Mouse (Mus musculus): ENCODE measurements at regions not wholly inside any gene's neighbourhood (a gene's known extent, or its start where the extent isn't known, plus 50 kb on each side); places are given as distances from the start of the nearest gene placed in this dataset.

- no peak for DNase-seq (ENCODE audit: low spot score in 2 of 2)
These were observed 531.1 kb upstream of the Tbx3 start for GRCm38 (mm10) chr5:119139336-119139735.

- no peak for DNase-seq (ENCODE audit: low spot score in 2 of 2)
These were observed 530.7 kb upstream of the Tbx3 start for GRCm38 (mm10) chr5:119139816-119140215.

- DNase-seq (ENCODE audit: low spot score in 2 of 2) = no peak
These were observed 527.1 kb upstream of the Tbx3 start for GRCm38 (mm10) chr5:119143411-119143810.

GRCm38 (mm10) chr5:119149389-119150185 lies 520.9 kb upstream of the Tbx3 start:
- no peak for DNase-seq (ENCODE audit: low spot score in 2 of 2)

- no peak for DNase-seq (ENCODE audit: low spot score in 2 of 2)
These were observed 517.4 kb upstream of the Tbx3 start for GRCm38 (mm10) chr5:119153086-119153485.

GRCm38 (mm10) chr5:119156638-119157037 lies 513.8 kb upstream of the Tbx3 start:
- no peak for DNase-seq (ENCODE audit: low spot score in 2 of 2)

- DNase-seq (ENCODE audit: low spot score in 2 of 2) = no peak
These were observed 512.3 kb upstream of the Tbx3 start for GRCm38 (mm10) chr5:119158171-119158570.

GRCm38 (mm10) chr5:119162132-119162675 lies 508.3 kb upstream of the Tbx3 start:
- no peak for DNase-seq (ENCODE audit: low spot score in 2 of 2)

GRCm38 (mm10) chr5:119167718-119168117 lies 502.8 kb upstream of the Tbx3 start:
- DNase-seq (ENCODE audit: low spot score in 2 of 2) = peak; percentile 89 to 90

- no peak for DNase-seq (ENCODE audit: low spot score in 2 of 2)
These were observed 501.2 kb upstream of the Tbx3 start for GRCm38 (mm10) chr5:119169274-119169673.

- no peak for DNase-seq (ENCODE audit: low spot score in 2 of 2)
These were observed 498.8 kb upstream of the Tbx3 start for GRCm38 (mm10) chr5:119171626-119172025.

GRCm38 (mm10) chr5:119178805-119179204 lies 491.7 kb upstream of the Tbx3 start:
- no peak for DNase-seq (ENCODE audit: low spot score in 2 of 2)

- DNase-seq (ENCODE audit: low spot score in 2 of 2) = no peak
These were observed 486.9 kb upstream of the Tbx3 start for GRCm38 (mm10) chr5:119183545-119184047.

GRCm38 (mm10) chr5:119186611-119187010 lies 483.9 kb upstream of the Tbx3 start:
- DNase-seq (ENCODE audit: low spot score in 2 of 2) = no peak

GRCm38 (mm10) chr5:119188476-119188875 lies 482.0 kb upstream of the Tbx3 start:
- no peak for DNase-seq (ENCODE audit: low spot score in 2 of 2)

GRCm38 (mm10) chr5:119193699-119194681 lies 476.5 kb upstream of the Tbx3 start:
- no peak for DNase-seq (ENCODE audit: low spot score in 2 of 2)

GRCm38 (mm10) chr5:119199906-119200305 lies 470.6 kb upstream of the Tbx3 start:
- no peak for DNase-seq (ENCODE audit: low spot score in 2 of 2)

- DNase-seq (ENCODE audit: low spot score in 2 of 2) = no peak
These were observed 469.2 kb upstream of the Tbx3 start for GRCm38 (mm10) chr5:119201251-119201650.

- no peak for DNase-seq (ENCODE audit: low spot score in 2 of 2)
These were observed 465.7 kb upstream of the Tbx3 start for GRCm38 (mm10) chr5:119204736-119205135.

GRCm38 (mm10) chr5:119208077-119208476 lies 462.4 kb upstream of the Tbx3 start:
- no peak for DNase-seq (ENCODE audit: low spot score in 2 of 2)

GRCm38 (mm10) chr5:119213196-119213595 lies 457.3 kb upstream of the Tbx3 start:
- DNase-seq (ENCODE audit: low spot score in 2 of 2) = peak; percentile 41 to 47
